Mouse (Mus musculus) hindbrain, embryonic 12.5 days (tissue): ENCODE measurements around the gene Rnf115. TPM values are rescaled to one million over a fixed set of nuclear protein-coding genes. Genes with fewer than 3 reads are reported as not detected.

ENCODE experiments used
- ATAC-seq: fragments of 200-750 bp; cut with Nextera tagmentation; 2 replicates; pipeline ENCODE4 v1.8.0; 2017; ENCODE audit warnings: moderate TSS enrichment; ENCODE audit not compliant: low FRiP score
- H3K27ac ChIP-seq: fragments of 300-500 bp; sonication (generic); 2 replicates; pipeline ENCODE4 v1.5.1; 2016; ENCODE audit warnings: mild to moderate bottlenecking
- H3K27me3 ChIP-seq: fragments of 300-500 bp; sonication (generic); 2 replicates; pipeline ENCODE4 v1.6.1; 2016; ENCODE audit warnings: mild to moderate bottlenecking
- H3K36me3 ChIP-seq: fragments of 300-500 bp; sonication (generic); 2 replicates; pipeline ENCODE4 v1.6.1; 2016; ENCODE audit warnings: mild to moderate bottlenecking
- H3K4me1 ChIP-seq: fragments of 300-500 bp; sonication (generic); 2 replicates; pipeline ENCODE4 v1.6.1; 2016
- H3K4me2 ChIP-seq: fragments of 300-500 bp; sonication (generic); replicated peaks from 2 replicates; pipeline ENCODE4 v1.6.1; 2016; ENCODE audit warnings: mild to moderate bottlenecking
- H3K4me3 ChIP-seq: fragments of 300-500 bp; sonication (generic); 2 replicates; pipeline ENCODE4 v1.5.1; 2016; ENCODE audit warnings: mild to moderate bottlenecking
- H3K9ac ChIP-seq: fragments of 300-500 bp; sonication (generic); 2 replicates; pipeline ENCODE4 v1.6.1; 2016; ENCODE audit warnings: mild to moderate bottlenecking, moderate library complexity
- H3K9me3 ChIP-seq: fragments of 300-500 bp; sonication (generic); replicated peaks from 2 replicates; pipeline ENCODE4 v1.6.1; 2016; ENCODE audit warnings: mild to moderate bottlenecking
- WGBS: fragments of 180-500 bp; shearing (Covaris S2); methylation state at CpG from one replicate; pipeline ENCODE4 v1.1.7; 2016; 5-methylcytosine and 5-hydroxymethylcytosine counted together
- polyA plus RNA-seq: library from polyadenylated mRNA; unstranded; fragments of >200 nt; fragmentation: Nextera tagmentation; extraction: Ambion mirVana; gene quantifications from 2 replicates; pipeline ENCODE4 v1.2.1, GENCODE M21; 2016

The Rnf115 gene
- polyA plus RNA-seq, 1 experiment from 2014 or later, result 78.2 TPM

DNA sequence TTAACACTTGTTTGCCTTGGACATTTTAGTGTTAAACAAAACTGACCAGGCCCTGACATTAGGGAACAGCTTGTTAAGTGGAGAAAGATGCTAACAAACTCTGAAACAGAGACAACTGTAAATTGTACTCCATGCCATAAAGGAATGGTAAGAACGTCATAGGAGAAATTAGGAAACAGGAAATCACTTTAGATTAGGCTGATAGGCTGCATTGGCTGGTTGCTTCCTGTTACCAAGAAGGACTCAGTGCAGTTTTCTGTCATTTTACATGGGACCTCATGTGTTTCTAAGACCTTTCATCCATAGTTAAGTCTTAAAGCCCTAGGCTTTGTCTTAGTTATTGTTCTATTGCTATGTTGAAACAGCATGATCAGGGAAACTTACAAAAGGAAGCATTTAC, 19.4 kb downstream of the Rnf115 start:
- ATAC-seq, result no peak
- Histone ChIP-seq H3K27me3 (no peaks in the 10 kb centered on the region), H3K9ac (no peak overlapping the region), H3K36me3 (0 out of 2 replicates have a peak, but pooled peaks cover 2% of the 10 kb centered on the region), H3K4me2 (no peak overlapping the region), H3K4me3 (no peak overlapping the region), H3K9me3 (no peaks in the 10 kb centered on the region), H3K4me1 (no peaks in the 10 kb centered on the region), H3K27ac (no peak overlapping the region)
- WGBS, result 83% methylated on average over 1 of the region's 1 CpGs

DNA sequence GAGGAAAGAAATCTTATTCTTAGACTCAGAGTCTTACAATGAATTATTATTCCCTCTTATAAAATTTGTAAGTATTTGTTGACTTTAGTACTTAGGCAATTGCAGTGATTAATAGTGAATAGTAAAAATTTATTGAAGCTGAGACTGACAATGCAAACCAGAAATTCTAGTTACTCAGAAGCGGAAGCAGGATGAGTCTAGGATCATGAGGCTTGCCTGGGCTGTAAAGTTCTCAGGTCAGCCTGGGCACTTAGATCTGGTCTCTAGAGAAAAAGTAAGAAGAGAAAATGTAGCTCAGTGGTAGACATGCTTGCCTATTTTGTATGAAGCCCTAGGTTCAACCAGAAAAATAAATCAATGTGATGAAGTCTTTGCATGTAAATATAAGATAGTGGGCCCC, 28.5 kb downstream of the Rnf115 start:
- H3K27me3 ChIP-seq, result no peaks in the 10 kb centered on the region
- no peak overlapping the region for H3K9ac ChIP-seq
- H3K4me2 ChIP-seq, result no peak overlapping the region
- H3K36me3 ChIP-seq, result no peaks in the 10 kb centered on the region
- no peak overlapping the region for H3K4me3 ChIP-seq
- 93% methylated on average over 1 of the region's 1 CpGs for WGBS
- H3K4me1 ChIP-seq, result no peaks in the 10 kb centered on the region
- ATAC-seq, result no peak
- no peaks in the 10 kb centered on the region for H3K9me3 ChIP-seq
- no peak overlapping the region for H3K27ac ChIP-seq

DNA sequence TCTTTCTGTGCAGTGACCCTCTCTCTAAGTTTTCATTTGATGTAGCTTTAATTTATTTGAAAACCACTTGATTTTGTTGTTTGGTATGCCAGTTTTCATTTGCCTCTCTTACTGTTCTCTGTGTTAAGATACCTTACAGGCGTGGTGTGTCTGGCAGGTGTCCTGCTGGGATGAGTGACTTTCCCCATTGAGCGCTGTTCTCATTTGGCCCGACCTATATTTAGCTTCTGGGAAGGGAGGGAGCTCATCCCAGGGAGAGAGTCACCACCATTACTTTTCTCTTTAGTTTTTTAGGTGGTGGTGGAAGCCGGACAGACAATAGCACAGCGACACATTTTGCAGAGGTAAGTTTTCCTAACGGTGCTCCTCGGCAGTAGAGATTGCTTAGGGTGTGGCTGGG, 30.2 kb downstream of the Rnf115 start:
- H3K4me3 ChIP-seq, result no peak overlapping the region
- no peaks in the 10 kb centered on the region for H3K27me3 ChIP-seq
- no peak overlapping the region for H3K4me2 ChIP-seq
- H3K9ac ChIP-seq, result no peak overlapping the region
- no peaks in the 10 kb centered on the region for H3K36me3 ChIP-seq
- H3K4me1 ChIP-seq, result no peaks in the 10 kb centered on the region
- no peak overlapping the region for H3K27ac ChIP-seq
- ATAC-seq, result no peak
- WGBS, result 51% methylated on average over 7 of the region's 7 CpGs
- H3K9me3 ChIP-seq, result no peaks in the 10 kb centered on the region

DNA sequence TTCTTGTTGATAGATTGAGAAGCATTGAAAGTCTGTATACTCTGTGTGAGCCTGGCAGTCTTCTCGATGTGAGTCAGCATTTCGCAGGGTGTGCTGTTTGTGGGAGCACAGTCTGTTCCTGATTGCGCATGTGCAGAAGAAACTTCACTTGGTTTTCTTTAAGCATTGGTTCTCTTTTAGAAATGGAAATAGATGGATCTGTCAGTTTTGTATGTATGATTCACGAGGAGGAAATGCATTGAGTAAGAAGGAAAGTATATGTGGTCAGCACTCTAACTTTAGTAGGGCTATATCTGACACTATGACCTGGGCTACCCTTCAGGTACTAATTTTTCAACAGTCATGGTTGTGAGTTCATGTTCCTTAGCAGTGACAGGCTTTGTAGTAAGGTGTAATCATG, 32.2 kb downstream of the Rnf115 start:
- no peak overlapping the region for H3K9ac ChIP-seq
- 94% methylated on average over 4 of the region's 4 CpGs for WGBS

DNA sequence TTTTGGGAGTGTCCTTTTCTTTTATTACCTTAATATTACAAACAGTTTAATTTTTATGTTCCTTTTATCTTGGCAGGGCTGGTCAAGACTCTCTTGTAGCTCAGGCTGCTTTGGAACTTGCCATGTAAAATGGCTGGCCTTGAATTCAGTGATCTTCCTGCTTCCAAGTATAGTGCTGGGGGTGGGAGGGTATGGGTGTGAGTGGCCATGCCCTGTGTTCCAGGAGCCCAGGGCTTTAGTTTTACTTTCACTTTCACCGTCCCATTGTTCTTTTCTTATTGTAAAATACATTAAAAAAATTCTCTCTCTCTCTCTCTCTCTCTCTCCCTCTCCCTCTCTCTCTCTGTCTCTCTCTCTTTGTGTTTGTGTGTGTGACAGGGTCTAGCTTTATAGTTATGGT, 37.1 kb downstream of the Rnf115 start:
- Histone ChIP-seq H3K27ac (no peak overlapping the region), H3K36me3 (no peaks in the 10 kb centered on the region), H3K9me3 (no peaks in the 10 kb centered on the region), H3K27me3 (no peaks in the 10 kb centered on the region), H3K4me2 (no peak overlapping the region), H3K4me1 (no peaks in the 10 kb centered on the region), H3K9ac (no peak overlapping the region), H3K4me3 (no peak overlapping the region)
- 92% methylated on average over 1 of the region's 1 CpGs for WGBS
- ATAC-seq, result no peak

More for the DNA sequence above, 32.2 kb downstream of the Rnf115 start:
- Histone ChIP-seq H3K36me3 (no peaks in the 10 kb centered on the region), H3K27me3 (no peaks in the 10 kb centered on the region), H3K4me2 (no peak overlapping the region), H3K27ac (no peak overlapping the region), H3K4me1 (no peaks in the 10 kb centered on the region), H3K4me3 (no peak overlapping the region), H3K9me3 (no peaks in the 10 kb centered on the region)
- ATAC-seq, result no peak

DNA sequence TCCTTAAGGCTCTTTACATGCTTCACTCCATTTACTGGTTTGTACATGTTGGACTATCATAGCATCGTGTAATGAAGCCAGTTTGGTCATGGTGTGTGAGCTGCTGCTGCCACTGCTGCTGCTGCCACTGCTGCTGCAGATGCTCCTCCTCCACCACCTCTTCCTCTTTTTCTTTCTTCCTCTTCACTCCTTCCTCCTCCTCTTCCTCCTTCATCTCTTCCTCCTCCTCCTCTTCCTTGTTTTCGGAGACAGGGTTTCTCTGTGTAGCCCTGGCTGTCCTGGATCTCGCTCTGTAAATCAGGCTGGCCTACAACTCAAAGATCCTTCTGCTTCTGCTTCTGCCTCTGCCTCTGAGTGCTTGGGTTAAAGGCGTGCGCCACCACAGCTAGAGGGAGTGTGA, 42.5 kb downstream of the Rnf115 start:
- Histone ChIP-seq H3K9me3 (no peaks in the 10 kb centered on the region), H3K4me1 (no peaks in the 10 kb centered on the region), H3K9ac (no peak overlapping the region), H3K27me3 (no peaks in the 10 kb centered on the region), H3K4me2 (no peak overlapping the region), H3K36me3 (no peaks in the 10 kb centered on the region), H3K27ac (no peak overlapping the region), H3K4me3 (no peak overlapping the region)
- no peak for ATAC-seq
- WGBS, result 91% methylated on average over 5 of the region's 5 CpGs

DNA sequence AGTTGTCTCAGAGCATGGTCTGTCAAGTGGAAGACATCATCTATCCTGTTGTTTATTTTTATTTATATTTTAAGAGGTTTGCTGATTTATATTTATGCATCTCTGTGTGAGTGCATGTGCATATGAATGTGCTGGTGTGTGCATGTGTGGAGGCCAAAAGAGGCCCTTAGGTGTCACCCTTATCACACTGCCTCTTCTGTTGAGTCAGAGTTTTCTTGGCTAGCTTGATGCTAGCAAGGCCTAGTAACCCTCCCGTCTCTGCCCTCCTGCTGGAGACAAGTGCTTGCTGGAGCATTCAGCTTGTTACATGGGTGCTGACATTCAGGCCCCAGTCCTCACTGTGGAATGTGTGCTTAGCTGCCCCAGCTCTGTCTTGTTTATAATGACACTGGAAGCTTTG, 45.5 kb downstream of the Rnf115 start:
- ATAC-seq, result no peak
- Histone ChIP-seq H3K27me3 (no peaks in the 10 kb centered on the region), H3K4me3 (no peak overlapping the region), H3K4me1 (no peaks in the 10 kb centered on the region), H3K27ac (no peak overlapping the region), H3K9ac (no peak overlapping the region), H3K4me2 (no peak overlapping the region), H3K9me3 (no peaks in the 10 kb centered on the region), H3K36me3 (peaks cover 2% of the 10 kb centered on the region; the same call in 1 of the 2 replicates)
- WGBS, result 54% methylated on average over 1 of the region's 1 CpGs

DNA sequence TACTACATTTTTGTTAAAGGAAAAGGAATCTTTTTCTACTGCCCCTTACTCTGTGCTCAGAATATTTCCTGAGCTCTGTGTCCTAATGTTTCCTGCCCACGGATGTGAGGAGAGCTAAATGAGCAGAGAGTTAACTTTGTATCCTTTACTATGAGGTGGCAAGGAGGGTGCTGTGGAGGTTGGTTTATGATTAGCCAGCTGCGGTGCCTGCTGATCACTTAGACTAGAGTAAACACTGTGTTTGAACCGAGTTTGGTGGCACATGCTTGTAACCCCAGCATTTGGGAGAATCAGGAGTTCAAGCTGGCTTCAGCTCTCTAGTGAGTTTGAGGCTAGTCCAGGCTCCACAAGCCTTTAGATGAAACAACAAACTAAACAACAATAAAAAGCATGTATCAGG, 49.7 kb downstream of the Rnf115 start:
- Histone ChIP-seq H3K9me3 (no peaks in the 10 kb centered on the region), H3K4me1 (no peaks in the 10 kb centered on the region), H3K27me3 (no peaks in the 10 kb centered on the region), H3K36me3 (peaks cover 2% of the 10 kb centered on the region; the same call in 1 of the 2 replicates), H3K27ac (no peak overlapping the region), H3K4me3 (no peak overlapping the region), H3K4me2 (no peak overlapping the region), H3K9ac (no peak overlapping the region)
- ATAC-seq, result no peak
- whole genome bisulfite sequencing, result 75% methylated on average over 3 of the region's 3 CpGs

DNA sequence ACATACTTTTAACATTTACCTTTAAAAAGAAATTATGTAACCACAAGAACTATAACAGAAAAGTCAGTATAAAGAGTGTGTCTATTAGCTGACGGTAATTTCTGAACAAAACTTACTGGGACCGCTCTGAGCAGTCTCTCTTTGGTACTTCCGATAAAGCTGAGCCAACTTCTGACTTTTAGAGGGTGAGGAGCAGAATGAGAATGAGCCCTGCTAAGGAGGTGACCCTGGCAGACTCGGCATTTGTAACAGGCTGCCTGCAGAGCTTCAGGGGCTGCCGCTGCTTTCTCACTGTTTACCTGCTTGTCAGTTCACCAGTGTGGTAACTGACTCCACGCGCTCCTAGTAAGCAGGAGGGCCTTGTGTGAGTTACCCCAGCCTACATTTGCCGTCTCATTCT, 54.8 kb downstream of the Rnf115 start:
- Histone ChIP-seq H3K4me3 (no peak overlapping the region), H3K27me3 (no peaks in the 10 kb centered on the region), H3K4me1 (no peaks in the 10 kb centered on the region), H3K9me3 (no peaks in the 10 kb centered on the region), H3K9ac (no peak overlapping the region), H3K4me2 (no peak overlapping the region), H3K36me3 (peaks cover 20% of the 10 kb centered on the region), H3K27ac (no peak overlapping the region)
- WGBS, result 72% methylated on average over 8 of the region's 8 CpGs
- no peak for ATAC-seq

DNA sequence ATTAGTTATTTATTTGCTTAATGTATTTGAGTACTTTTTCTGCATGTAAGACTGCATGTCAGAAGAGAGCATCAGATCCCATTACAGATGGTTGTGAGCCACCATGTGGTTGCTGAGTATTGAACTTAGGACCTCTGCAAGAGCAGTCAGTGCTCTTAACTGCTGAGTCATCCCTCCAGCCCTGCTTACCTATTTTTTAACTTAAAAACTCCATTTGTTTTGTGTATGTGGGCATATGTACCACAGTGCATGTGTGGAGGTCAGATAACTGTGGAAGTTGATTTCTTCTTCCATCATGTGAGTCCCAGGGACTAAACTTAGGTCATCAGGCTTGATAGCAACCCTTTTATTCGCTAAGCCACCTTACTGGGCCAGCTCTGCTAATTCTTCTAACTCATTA, 60.3 kb downstream of the Rnf115 start:
- WGBS, result 97% methylated on average over 1 of the region's 1 CpGs

DNA sequence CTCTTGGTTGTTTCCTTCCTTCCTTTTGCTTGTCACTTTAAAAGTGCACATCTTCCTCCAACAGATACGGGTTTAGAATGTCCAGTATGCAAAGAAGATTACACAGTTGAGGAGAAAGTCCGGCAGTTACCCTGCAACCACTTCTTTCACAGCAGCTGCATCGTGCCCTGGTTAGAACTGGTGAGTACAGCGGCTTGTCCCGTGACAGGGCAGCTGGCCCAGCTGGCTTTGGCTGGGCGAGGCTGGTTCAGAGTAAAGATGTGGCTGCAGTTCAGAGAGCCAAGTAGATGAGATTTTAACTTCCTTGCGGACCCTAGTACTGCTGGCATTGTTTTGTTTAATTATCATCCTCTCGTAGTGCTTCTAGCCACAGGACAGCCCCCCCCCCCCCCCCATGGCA, 61.0 kb downstream of the Rnf115 start:
- H3K9ac ChIP-seq, result no peak overlapping the region
- no peaks in the 10 kb centered on the region for H3K9me3 ChIP-seq
- ATAC-seq, result no peak
- H3K4me2 ChIP-seq, result no peak overlapping the region
- H3K4me1 ChIP-seq, result no peaks in the 10 kb centered on the region
- no peak overlapping the region for H3K4me3 ChIP-seq
- H3K27ac ChIP-seq, result no peak overlapping the region
- H3K36me3 ChIP-seq, result peaks cover 46% of the 10 kb centered on the region
- H3K27me3 ChIP-seq, result no peaks in the 10 kb centered on the region
- WGBS, result 89% methylated on average over 8 of the region's 8 CpGs

More for the DNA sequence above, 60.3 kb downstream of the Rnf115 start:
- H3K4me3 ChIP-seq, result no peak overlapping the region
- no peaks in the 10 kb centered on the region for H3K4me1 ChIP-seq
- no peak overlapping the region for H3K9ac ChIP-seq
- no peak overlapping the region for H3K27ac ChIP-seq
- no peaks in the 10 kb centered on the region for H3K9me3 ChIP-seq
- peaks cover 46% of the 10 kb centered on the region for H3K36me3 ChIP-seq
- ATAC-seq, result no peak
- no peak overlapping the region for H3K4me2 ChIP-seq
- H3K27me3 ChIP-seq, result no peaks in the 10 kb centered on the region

DNA sequence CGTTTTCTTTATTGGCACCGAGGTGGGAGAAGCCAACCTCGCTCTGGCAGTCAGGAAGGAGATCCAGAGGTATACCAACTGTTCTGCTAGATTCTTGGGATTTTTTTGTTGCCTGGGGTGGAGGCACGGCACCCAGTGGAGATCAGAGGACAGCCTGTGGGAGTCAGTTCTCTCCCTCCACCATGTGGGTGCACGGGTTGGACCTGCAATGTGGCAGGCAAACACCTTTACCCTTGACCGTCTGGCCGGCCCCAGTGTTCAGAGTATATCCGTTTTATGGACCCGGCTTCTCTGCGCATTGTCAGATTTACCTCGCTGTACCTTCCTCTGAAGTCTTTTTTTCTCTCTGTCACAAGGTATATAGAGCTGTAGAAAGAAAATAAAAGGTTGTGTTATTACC, 72.8 kb downstream of the Rnf115 start:
- Histone ChIP-seq H3K4me3 (no peak overlapping the region), H3K27me3 (no peaks in the 10 kb centered on the region), H3K4me2 (no peak overlapping the region), H3K36me3 (no peaks in the 10 kb centered on the region), H3K9ac (no peak overlapping the region), H3K9me3 (no peaks in the 10 kb centered on the region), H3K4me1 (no peaks in the 10 kb centered on the region), H3K27ac (no peak overlapping the region)
- no peak for ATAC-seq
- WGBS, result 86% methylated on average over 11 of the region's 11 CpGs

DNA sequence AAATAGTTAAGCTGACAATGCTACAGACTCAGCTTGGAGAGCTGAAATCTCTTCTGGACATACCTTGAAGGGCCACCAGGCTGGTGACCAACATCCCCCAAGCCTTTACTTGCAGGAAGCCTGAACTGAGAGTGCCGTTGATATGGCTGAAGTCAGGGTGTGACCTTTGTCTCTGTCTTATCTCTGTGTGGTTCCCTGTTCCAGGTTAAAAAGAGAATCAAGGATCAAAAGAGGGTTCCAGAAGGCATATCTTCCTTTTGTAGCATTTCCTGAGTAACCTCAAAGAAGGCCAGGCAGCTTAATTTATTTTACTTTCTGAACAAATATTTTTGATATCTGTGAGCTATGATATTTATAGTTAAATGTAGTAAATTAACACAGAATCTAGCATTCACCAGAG, 74.8 kb downstream of the Rnf115 start:
- ATAC-seq, result no peak

DNA sequence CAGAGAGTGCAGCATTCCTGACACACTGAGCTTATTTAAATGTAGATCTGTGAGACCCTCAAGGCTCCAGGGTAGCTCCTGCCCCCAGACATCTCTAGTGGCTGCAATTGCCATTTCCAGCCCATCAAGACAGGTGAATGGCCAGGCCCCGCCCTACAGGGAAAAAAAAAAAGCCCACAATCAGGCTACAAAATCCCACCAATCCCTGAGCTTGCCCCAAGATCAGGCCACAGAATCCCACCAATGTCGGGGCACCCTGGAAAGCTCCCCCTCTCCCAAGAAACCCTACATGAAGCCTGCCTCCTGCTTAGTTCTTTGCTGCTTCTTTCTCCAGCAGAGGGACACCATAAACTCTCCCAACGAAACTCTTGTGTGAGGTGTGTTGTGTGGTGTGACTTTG, 80.7 kb downstream of the Rnf115 start:
- 72% methylated on average over 3 of the region's 3 CpGs for WGBS
- H3K4me3 ChIP-seq, result no peak overlapping the region
- no peaks in the 10 kb centered on the region for H3K27me3 ChIP-seq
- H3K4me1 ChIP-seq, result no peaks in the 10 kb centered on the region
- H3K36me3 ChIP-seq, result no peaks in the 10 kb centered on the region
- no peak for ATAC-seq
- H3K4me2 ChIP-seq, result no peak overlapping the region
- H3K9me3 ChIP-seq, result no peaks in the 10 kb centered on the region
- H3K27ac ChIP-seq, result no peak overlapping the region
- H3K9ac ChIP-seq, result no peak overlapping the region

More for the DNA sequence above, 74.8 kb downstream of the Rnf115 start:
- 77% methylated on average over 1 of the region's 1 CpGs for WGBS
- Histone ChIP-seq H3K4me1 (no peaks in the 10 kb centered on the region), H3K9ac (no peak overlapping the region), H3K27me3 (no peaks in the 10 kb centered on the region), H3K36me3 (no peaks in the 10 kb centered on the region), H3K4me2 (no peak overlapping the region), H3K9me3 (no peaks in the 10 kb centered on the region), H3K4me3 (no peak overlapping the region), H3K27ac (no peak overlapping the region)
